Mouse (Mus musculus) fat pad, adult 2 months (tissue): Measurements from ENCODE around the gene Mrps2.

Experiments
- DNase-seq: peaks from one replicate; pipeline ENCODE4 v3.0.0-alpha.2; 2011; ENCODE audit warnings: low read depth, low spot score; ENCODE audit errors: extremely low read depth

Mrps2 gene

GRCm38 (mm10) chr2:28517206-28517909 lies 49.5 kb downstream of the Mrps2 start:
- DNase-seq = peak; percentile 77

DNA sequence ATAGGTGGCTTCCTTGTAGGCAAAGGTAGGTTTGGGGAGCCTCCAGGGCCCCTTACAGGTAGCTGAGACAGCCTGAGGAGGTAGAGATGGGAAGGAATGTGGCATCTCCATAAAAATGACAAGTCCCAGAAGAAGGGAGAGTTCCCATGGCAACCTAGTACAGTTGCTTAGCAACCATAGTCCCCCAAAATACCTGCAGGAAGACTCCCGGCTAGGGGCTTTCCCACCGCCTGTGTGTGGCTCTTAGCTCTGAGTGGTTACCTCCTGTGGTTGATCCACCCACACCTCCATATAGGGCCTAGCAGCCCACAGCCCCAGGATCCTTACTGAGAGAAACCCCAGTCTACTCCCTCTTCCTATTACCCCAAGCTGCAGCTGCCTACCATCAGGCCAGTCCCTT lies 50.4 kb downstream of the Mrps2 start:
- no peak for DNase-seq

- DNase-seq = no peak
Observed at GRCm38 (mm10) chr2:28520581-28520980, 52.7 kb downstream of the Mrps2 start.
